Mouse (Mus musculus): ENCODE results near the gene Pik3r2. TPM values are rescaled to one million over a fixed set of nuclear protein-coding genes. Genes with fewer than 3 reads are reported as not detected.
A peak's percentile ranks its signal among the peaks of the same experiment; 100 is the strongest.

Gene Pik3r2
- 70.1 and 86.8 TPM in 2 replicates for polyA plus RNA-seq (2012)

DNA sequence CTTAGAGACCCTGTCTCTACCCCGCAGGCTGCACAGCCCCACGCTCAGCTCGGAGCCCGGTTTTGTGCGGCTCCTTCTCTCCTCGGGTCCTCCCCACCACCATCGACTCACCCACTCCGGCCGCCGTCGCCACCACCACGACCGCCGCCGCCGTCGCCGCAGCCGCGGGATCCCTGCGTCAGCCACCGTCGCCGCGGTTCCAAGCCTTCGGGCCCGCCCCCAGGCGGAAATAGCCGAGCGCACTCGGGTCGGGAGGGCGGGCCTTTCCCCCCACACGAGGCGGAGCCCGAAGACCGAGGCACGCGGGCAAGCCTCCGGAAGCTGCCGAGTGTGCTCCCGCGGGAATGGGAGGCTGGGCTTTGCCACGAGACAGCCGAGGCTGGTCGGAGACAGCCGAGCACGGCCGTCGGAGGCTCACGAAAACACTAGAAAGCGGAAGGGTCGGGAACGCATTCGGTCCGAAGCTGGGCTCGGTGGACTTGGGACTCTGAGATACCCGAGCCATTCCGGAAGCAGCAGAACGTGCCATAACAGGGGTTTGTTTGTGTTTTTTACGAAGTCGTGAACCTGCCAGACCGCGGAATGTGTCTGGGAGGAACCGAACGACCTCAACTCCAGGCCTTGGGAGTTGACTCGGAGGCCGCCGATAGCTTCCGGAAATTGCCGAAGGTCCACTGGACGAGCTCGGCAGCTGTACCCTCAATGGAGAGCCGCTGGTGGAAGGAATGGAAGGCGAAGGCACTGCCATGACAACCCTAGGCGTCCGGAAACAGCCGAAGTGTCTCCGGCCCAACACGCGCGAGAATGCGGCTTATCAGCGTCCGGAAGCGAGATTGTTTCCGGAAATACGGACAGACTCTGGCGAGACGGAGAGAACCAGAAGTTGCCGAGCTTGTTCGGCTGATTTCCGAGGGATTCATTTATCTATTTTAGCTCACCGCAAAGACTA is at the start of gene Pik3r2:
Gene Pik3r2 (minus strand): TSS at position 218 of the 949 bp plus-strand sequence.
- peak; percentile 44 for TF ChIP-seq GATA1 (IDR thresholded peaks at IDR 0.05; ENCODE audit: low read length)

GRCm38 (mm10) chr8:70825816-70826215 is 49.3 kb upstream of the Pik3r2 start:
- TF ChIP-seq GATA1 (IDR thresholded peaks at IDR 0.05; ENCODE audit: low read length), result no peak

GRCm38 (mm10) chr8:70823802-70824201 is 47.3 kb upstream of the Pik3r2 start:
- TF ChIP-seq GATA1 (IDR thresholded peaks at IDR 0.05; ENCODE audit: low read length), result no peak

DNA sequence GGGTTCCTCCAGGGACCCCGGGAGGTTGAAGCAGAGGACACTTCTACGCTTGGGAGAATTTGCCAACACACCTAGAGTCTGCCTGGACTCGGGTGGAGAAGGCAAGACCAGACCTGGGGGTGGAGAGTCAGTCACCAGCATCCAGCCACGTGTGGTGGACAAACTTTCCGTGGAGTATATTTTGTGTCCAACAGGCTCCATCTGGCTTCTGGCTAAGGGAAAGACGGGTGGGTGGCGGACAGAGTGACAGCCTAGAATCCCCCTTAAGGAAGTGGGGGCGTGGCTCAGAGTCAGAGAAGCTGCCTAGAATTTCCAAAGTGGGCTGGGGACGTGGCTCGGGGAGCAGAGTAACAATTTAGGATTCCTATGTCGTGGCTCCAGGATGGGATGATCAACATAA is 45.5 kb upstream of the Pik3r2 start:
- TF ChIP-seq GATA1 (IDR thresholded peaks at IDR 0.05; ENCODE audit: low read length), result no peak

GRCm38 (mm10) chr8:70821399-70821962 is 45.0 kb upstream of the Pik3r2 start:
- no peak for TF ChIP-seq GATA1 (IDR thresholded peaks at IDR 0.05; ENCODE audit: low read length)

DNA sequence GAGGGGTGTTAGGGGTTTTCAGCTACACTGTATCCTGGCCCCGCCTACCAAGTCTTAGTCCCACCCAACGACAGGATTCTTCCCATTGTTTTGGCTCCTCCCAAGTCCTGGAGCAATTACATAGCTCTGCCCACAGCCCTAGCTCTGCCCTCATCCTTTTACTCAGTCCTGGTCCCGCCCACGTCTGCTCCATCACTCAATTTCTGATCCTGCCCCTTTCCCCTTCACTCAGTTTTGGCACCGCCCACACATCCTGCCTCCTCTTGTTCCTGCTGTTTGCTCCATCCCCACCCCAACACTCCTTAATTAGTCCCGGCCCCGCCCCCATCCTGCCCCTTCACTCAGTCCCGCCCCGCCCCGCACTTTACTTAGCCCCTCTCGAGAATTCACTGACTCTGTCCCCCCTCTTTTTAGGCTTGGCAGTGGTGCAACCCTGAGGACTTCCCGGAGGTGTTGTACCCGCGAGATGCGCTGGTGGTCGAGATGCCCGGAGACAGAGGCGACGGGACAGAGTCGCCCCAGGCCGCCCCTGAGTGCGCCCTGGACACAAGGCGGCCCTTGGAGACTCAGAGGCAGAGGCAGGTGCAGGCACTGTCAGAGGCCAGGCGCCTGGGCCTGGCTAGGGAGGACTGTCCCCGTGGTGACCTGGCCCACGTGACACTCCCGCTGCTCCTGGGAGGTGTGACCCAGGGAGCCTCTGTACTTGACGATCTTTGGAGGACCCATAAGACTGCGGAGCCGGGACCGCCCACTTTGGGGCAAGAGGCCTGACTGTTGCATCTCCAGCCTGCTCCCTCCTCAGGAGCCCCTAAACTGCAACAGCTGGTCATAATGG is 43.8 kb upstream of the Pik3r2 start:
- no peak for TF ChIP-seq GATA1 (IDR thresholded peaks at IDR 0.05; ENCODE audit: low read length)

DNA sequence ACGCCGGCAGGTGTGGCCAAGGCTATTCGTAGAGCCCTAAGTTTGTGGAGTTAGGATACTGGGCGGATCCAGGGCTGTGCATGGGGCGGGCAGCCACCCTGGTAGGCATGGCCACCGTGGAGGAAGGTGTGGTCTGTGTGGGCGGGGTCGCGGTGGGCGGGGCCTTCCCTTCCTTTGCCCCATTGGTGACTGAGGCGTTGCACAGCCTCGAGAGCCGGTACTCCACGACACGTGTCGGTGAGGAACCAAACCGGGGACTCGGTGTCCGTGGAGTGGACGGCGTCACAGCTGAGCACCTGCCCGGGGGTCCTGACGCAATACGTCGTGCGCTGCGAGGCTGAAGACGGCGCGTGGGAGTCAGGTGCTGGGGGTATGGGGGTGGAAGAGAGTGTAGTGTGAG is 40.2 kb upstream of the Pik3r2 start:
- TF ChIP-seq GATA1 (IDR thresholded peaks at IDR 0.05; ENCODE audit: low read length), result no peak

- no peak for TF ChIP-seq GATA1 (IDR thresholded peaks at IDR 0.05; ENCODE audit: low read length)
Measured at GRCm38 (mm10) chr8:70812885-70813284, 36.4 kb upstream of the Pik3r2 start.

GRCm38 (mm10) chr8:70812055-70812454 is 35.5 kb upstream of the Pik3r2 start:
- no peak for TF ChIP-seq GATA1 (IDR thresholded peaks at IDR 0.05; ENCODE audit: low read length)

- no peak for TF ChIP-seq GATA1 (IDR thresholded peaks at IDR 0.05; ENCODE audit: low read length)
Measured at GRCm38 (mm10) chr8:70810962-70811680, 34.6 kb upstream of the Pik3r2 start.

DNA sequence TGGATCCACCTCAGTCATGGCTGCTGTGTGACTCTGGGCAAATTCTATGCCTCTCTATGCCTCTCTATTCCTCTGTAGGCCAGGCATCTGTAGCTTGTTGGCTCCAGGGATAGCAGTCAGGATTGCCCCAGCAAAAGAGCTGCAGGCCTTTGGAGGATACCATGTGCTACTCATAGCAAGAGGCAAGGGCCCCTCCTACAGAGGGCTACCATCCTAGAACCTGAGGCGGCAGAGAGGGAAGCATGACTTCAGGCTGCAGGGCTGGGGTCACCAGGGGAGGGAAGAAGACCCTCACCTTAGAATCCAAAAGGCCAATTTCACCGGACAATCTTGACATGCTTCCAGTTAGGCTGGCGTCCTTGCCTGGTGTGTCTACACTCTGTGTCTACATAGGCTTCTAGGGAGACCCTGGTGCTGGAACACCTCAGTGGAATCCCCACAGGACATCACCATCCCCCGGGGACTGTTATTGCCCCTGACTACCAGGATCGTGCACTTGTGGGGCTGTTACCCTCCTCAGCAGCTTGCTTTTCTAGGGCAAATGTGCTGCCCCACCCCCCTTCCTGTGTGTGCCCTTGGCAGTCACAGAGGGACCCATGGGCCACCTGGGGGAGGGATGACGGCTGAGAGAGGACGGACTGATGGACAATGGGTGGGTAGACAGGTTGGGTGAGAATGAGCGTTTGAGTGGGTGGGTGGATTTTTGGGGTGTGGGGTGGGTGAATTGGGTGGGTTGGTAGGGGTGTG is 32.6 kb upstream of the Pik3r2 start:
- no peak for TF ChIP-seq GATA1 (IDR thresholded peaks at IDR 0.05; ENCODE audit: low read length)

- no peak for TF ChIP-seq GATA1 (IDR thresholded peaks at IDR 0.05; ENCODE audit: low read length)
Measured at GRCm38 (mm10) chr8:70808239-70808638, 31.7 kb upstream of the Pik3r2 start, which contains the start of gene Il12rb1. Gene Il12rb1 (plus strand): TSS chr8:70808449.

GRCm38 (mm10) chr8:70807304-70807703 is 30.8 kb upstream of the Pik3r2 start:
- TF ChIP-seq GATA1 (IDR thresholded peaks at IDR 0.05; ENCODE audit: low read length), result no peak

DNA sequence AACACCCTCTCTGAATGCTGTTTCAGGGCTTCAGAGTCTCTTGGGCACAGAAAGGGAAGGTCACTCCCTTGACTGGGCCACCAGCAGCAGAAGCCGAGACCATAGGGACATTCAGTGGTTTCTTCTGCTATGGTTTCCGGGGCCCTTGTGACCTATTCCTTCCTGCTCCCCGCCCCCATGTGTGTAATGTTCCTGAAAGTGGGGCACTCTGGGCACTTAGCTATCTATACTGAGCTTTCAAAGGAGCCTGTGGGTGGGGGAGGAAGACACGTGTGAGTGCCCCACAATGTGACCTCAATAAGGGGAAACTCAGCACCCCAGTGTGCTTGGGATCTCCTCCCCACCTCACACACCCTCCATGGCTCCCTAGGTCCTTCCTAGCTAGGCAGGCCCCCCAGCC is 30.0 kb upstream of the Pik3r2 start:
- no peak for TF ChIP-seq GATA1 (IDR thresholded peaks at IDR 0.05; ENCODE audit: low read length)

All from G1E-ER4 (cell line).